Mouse (Mus musculus): Measurements from ENCODE around the gene Bin2. TPM values are rescaled to one million over a fixed set of nuclear protein-coding genes. Genes with fewer than 3 reads are reported as not detected.

The Bin2 gene
- total and polyA plus RNA-seq, 2 experiments from 2014 or later: 1.2 to 2.7 TPM

GRCm38 (mm10) chr15:100660306-100660705 lies 9.0 kb downstream of the Bin2 start:
- no peak overlapping the region for H3K4me3 ChIP-seq (ENCODE audit: low read depth, low read length)
- H3K27me3 ChIP-seq (ENCODE audit: insufficient read depth, low read length): no peaks in the 10 kb centered on the region
- H3K9ac ChIP-seq (replicated peaks; ENCODE audit: low read length, poor library complexity, severe bottlenecking): no peak overlapping the region
- H3K4me2 ChIP-seq (ENCODE audit: low read depth, low read length, poor library complexity, severe bottlenecking): no peak overlapping the region
- no peak overlapping the region for H3K27ac ChIP-seq (ENCODE audit: low read depth, low read length)
- H3K9me3 ChIP-seq (ENCODE audit: low read length): no peaks in the 10 kb centered on the region
- H3K4me1 ChIP-seq (ENCODE audit: insufficient read depth, low read length): no peaks in the 10 kb centered on the region
- no peaks in the 10 kb centered on the region for H3K36me3 ChIP-seq (ENCODE audit: insufficient read depth, low read length)
- DNase-seq (ENCODE audit: low spot score) (no peak), ATAC-seq (ENCODE audit: low FRiP score) (no peak)
- WGBS: 85% methylated on average over 9 of the region's 9 CpGs
- no peak for TF ChIP-seq CTCF (IDR thresholded peaks at IDR 0.05)

DNA sequence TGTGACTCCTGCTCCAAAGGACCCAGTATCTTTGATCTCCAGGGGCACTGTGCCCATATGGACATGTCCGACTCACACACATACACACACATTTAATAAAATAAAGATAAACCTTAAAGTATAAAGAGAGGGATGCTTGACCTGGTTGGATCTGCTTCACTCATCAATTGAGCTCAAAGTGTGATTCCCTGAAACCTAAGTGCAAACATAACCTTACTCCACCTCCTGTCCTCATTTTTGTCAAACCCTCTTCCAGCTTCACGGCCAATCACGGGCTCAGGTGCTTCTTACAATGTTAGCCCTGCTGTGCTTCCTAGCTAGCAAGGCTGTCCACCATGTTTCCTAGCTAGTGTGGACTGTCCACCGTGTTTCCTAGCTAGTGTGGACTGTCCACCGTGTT lies 14.2 kb downstream of the Bin2 start:
- H3K27me3 ChIP-seq (ENCODE audit: insufficient read depth, low read length): no peaks in the 10 kb centered on the region
- no peak overlapping the region for H3K27ac ChIP-seq (ENCODE audit: low read depth, low read length)
- H3K9ac ChIP-seq (replicated peaks; ENCODE audit: low read length, poor library complexity, severe bottlenecking): no peak overlapping the region
- H3K9me3 ChIP-seq (ENCODE audit: low read length): no peaks in the 10 kb centered on the region
- WGBS: 88% methylated on average over 5 of the region's 5 CpGs
- ATAC-seq (ENCODE audit: low FRiP score): no peak
- DNase-seq (ENCODE audit: low spot score): no peak
- TF ChIP-seq CTCF (IDR thresholded peaks at IDR 0.05): no peak
- H3K4me3 ChIP-seq (ENCODE audit: low read depth, low read length): no peak overlapping the region
- no peaks in the 10 kb centered on the region for H3K4me1 ChIP-seq (ENCODE audit: insufficient read depth, low read length)
- no peaks in the 10 kb centered on the region for H3K36me3 ChIP-seq (ENCODE audit: insufficient read depth, low read length)
- H3K4me2 ChIP-seq (ENCODE audit: low read depth, low read length, poor library complexity, severe bottlenecking): no peak overlapping the region

- 87% methylated on average over 1 of the region's 1 CpGs for WGBS
Measured at GRCm38 (mm10) chr15:100654271-100654670, 15.1 kb downstream of the Bin2 start.

DNA sequence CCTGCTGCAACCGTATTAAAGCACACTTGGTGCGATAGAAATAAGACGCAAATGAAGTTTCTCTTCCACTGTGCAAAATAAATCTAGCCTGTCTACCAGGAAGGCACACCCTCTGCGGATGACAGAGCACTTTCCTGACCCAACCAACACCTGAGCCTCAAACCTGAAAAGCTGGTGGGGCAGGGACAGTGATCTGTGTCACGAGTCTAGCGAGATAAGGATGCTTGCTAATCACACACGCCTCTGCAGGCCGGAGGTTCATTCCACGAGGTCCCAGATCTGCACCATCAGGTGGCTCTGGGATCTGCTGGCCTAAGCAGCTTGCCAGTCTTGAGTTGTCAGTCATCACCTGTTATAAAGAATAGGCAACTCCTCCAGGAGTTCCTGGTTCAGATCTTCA lies 17.7 kb downstream of the Bin2 start:
- ATAC-seq (ENCODE audit: low FRiP score): no peak
- TF ChIP-seq CTCF (IDR thresholded peaks at IDR 0.05): no peak

More at GRCm38 (mm10) chr15:100654271-100654670, 15.1 kb downstream of the Bin2 start:
- H3K27me3 ChIP-seq (ENCODE audit: insufficient read depth, low read length): no peaks in the 10 kb centered on the region
- DNase-seq (ENCODE audit: low spot score) (no peak), ATAC-seq (ENCODE audit: low FRiP score) (no peak)
- H3K9ac ChIP-seq (replicated peaks; ENCODE audit: low read length, poor library complexity, severe bottlenecking): no peak overlapping the region
- no peaks in the 10 kb centered on the region for H3K36me3 ChIP-seq (ENCODE audit: insufficient read depth, low read length)
- no peaks in the 10 kb centered on the region for H3K4me1 ChIP-seq (ENCODE audit: insufficient read depth, low read length)
- H3K4me2 ChIP-seq (ENCODE audit: low read depth, low read length, poor library complexity, severe bottlenecking): no peak overlapping the region
- H3K9me3 ChIP-seq (ENCODE audit: low read length): no peaks in the 10 kb centered on the region
- no peak for TF ChIP-seq CTCF (IDR thresholded peaks at IDR 0.05)
- no peak overlapping the region for H3K27ac ChIP-seq (ENCODE audit: low read depth, low read length)
- H3K4me3 ChIP-seq (ENCODE audit: low read depth, low read length): no peak overlapping the region

DNA sequence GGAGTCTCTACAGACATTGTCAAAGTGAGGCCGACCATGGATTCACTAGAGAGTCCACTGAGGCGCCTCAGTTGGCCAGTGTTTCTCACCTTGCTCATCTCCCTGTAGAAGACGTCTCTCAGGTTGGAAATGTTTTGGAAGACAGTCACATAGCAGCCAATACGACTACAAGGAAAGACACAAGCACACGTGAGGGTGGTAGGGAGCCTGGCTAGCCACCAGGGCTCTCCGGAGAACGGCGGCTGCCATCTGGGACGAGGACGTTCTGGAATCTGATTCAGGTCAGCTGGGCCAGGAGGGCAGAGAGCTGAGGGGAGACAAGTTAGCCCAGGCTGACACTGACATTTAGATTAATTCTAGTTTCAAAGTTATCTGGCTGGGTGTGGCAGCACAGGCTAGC lies 19.2 kb downstream of the Bin2 start:
- Histone ChIP-seq H3K27me3 (ENCODE audit: insufficient read depth, low read length) (no peaks in the 10 kb centered on the region), H3K9me3 (ENCODE audit: low read length) (no peaks in the 10 kb centered on the region), H3K36me3 (ENCODE audit: insufficient read depth, low read length) (no peaks in the 10 kb centered on the region), H3K27ac (ENCODE audit: low read depth, low read length) (no peak overlapping the region), H3K9ac (replicated peaks; ENCODE audit: low read length, poor library complexity, severe bottlenecking) (no peak overlapping the region), H3K4me3 (ENCODE audit: low read depth, low read length) (no peak overlapping the region), H3K4me2 (ENCODE audit: low read depth, low read length, poor library complexity, severe bottlenecking) (no peak overlapping the region), H3K4me1 (ENCODE audit: insufficient read depth, low read length) (no peaks in the 10 kb centered on the region)
- DNase-seq (ENCODE audit: low spot score) (no peak), ATAC-seq (ENCODE audit: low FRiP score) (no peak)
- no peak for TF ChIP-seq CTCF (IDR thresholded peaks at IDR 0.05)
- 87% methylated on average over 10 of the region's 10 CpGs for WGBS

More for the DNA sequence above, 17.7 kb downstream of the Bin2 start:
- H3K9me3 ChIP-seq (ENCODE audit: low read length): no peaks in the 10 kb centered on the region
- H3K4me3 ChIP-seq (ENCODE audit: low read depth, low read length): no peak overlapping the region
- H3K9ac ChIP-seq (replicated peaks; ENCODE audit: low read length, poor library complexity, severe bottlenecking): no peak overlapping the region
- WGBS: 87% methylated on average over 9 of the region's 9 CpGs
- no peak overlapping the region for H3K4me2 ChIP-seq (ENCODE audit: low read depth, low read length, poor library complexity, severe bottlenecking)
- no peaks in the 10 kb centered on the region for H3K27me3 ChIP-seq (ENCODE audit: insufficient read depth, low read length)
- no peaks in the 10 kb centered on the region for H3K36me3 ChIP-seq (ENCODE audit: insufficient read depth, low read length)
- H3K4me1 ChIP-seq (ENCODE audit: insufficient read depth, low read length): no peaks in the 10 kb centered on the region
- no peak for DNase-seq (ENCODE audit: low spot score)
- no peak overlapping the region for H3K27ac ChIP-seq (ENCODE audit: low read depth, low read length)

GRCm38 (mm10) chr15:100646161-100646560 lies 23.2 kb downstream of the Bin2 start:
- Histone ChIP-seq H3K9ac (replicated peaks; ENCODE audit: low read length, poor library complexity, severe bottlenecking) (no peak overlapping the region), H3K36me3 (ENCODE audit: insufficient read depth, low read length) (no peaks in the 10 kb centered on the region), H3K9me3 (ENCODE audit: low read length) (no peaks in the 10 kb centered on the region), H3K27me3 (ENCODE audit: insufficient read depth, low read length) (no peaks in the 10 kb centered on the region), H3K27ac (ENCODE audit: low read depth, low read length) (no peak overlapping the region), H3K4me2 (ENCODE audit: low read depth, low read length, poor library complexity, severe bottlenecking) (no peak overlapping the region), H3K4me3 (ENCODE audit: low read depth, low read length) (no peak overlapping the region), H3K4me1 (ENCODE audit: insufficient read depth, low read length) (no peaks in the 10 kb centered on the region)
- 79% methylated on average over 6 of the region's 6 CpGs for WGBS
- DNase-seq (ENCODE audit: low spot score): no peak
- no peak for TF ChIP-seq CTCF (IDR thresholded peaks at IDR 0.05)
- ATAC-seq (ENCODE audit: low FRiP score): no peak
